Mouse (Mus musculus): Measurements from ENCODE around the gene Gtf3c2. TPM values are rescaled to one million over a fixed set of nuclear protein-coding genes. Genes with fewer than 3 reads are reported as not detected.
"Not testable (repeated sequence)": the region's sequence is repeated elsewhere in the genome, so short reads cannot be mapped to it uniquely, and the experiment has no call there.

Gene Gtf3c2
- total and polyA plus RNA-seq, 2 experiments from 2014 or later, result 46.4 to 49.0 TPM

DNA sequence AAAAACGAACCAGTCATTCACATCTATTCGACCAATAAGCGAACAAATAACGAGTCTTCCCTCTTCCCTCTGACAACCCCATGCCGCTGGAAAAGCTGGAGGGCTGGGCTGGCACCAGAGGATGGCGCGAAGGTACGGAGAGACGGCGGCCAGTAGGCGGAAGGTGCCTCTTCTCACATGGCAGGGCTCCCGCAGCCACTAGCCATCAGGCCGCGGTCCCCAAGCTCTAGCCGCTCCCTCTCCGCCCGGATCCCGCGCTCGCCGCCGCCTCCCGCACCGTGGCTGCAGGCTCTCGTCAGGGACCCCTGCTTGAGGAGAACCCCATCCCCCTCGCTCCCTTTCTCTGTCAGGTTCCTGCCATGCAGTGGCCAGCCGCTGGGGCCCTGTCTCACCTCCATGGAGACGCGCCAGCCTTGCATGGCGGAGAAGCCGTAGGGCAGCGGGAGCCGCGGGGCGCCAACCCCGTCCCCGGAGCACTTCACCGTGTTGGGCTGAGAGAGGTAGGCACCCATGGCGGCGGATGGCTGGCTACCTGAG, 40.0 kb upstream of the Gtf3c2 start:
- no peak; the same call in 1 of the 2 replicates for TF ChIP-seq CTCF (IDR thresholded peaks at IDR 0.05)
- WGBS, result under 1% methylated on average over 30 of the region's 40 CpGs
- Histone ChIP-seq H3K9me3 (ENCODE audit: low read length) (no peaks in the 10 kb centered on the region), H3K36me3 (ENCODE audit: insufficient read depth, low read length) (no peaks in the 10 kb centered on the region), H3K4me2 (ENCODE audit: low read depth, low read length, poor library complexity, severe bottlenecking) (peak overlapping the region; percentile 78), H3K4me3 (ENCODE audit: low read depth, low read length) (peak overlapping the region; percentile 98), H3K4me1 (ENCODE audit: insufficient read depth, low read length) (no peaks in the 10 kb centered on the region), H3K9ac (replicated peaks; ENCODE audit: low read length, poor library complexity, severe bottlenecking) (peak overlapping the region; percentile 90), H3K27ac (ENCODE audit: low read depth, low read length) (peak overlapping the region; percentile 96), H3K27me3 (ENCODE audit: insufficient read depth, low read length) (no peaks in the 10 kb centered on the region)
- DNase-seq (ENCODE audit: low spot score), result peak; percentile 61
- peak; percentile 71 for ATAC-seq (ENCODE audit: low FRiP score)

DNA sequence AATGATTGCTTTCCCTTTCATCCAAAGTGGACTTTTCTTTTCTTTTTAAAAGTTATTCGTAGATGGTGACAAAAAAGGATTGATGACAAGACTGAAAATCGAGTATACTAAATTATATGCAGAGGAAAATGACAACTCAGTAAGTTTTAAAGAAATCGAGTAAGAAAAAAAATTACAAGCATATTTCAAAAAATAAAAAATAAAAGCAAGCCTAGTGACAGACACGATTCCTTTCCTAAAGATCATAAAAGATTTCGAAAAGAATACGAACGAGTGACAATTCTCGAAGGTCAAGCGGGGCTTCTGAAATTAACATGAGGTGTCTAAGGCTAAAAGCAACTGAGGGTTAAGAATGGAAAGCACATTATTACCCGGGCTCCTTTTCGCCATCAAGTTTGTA, 39.5 kb upstream of the Gtf3c2 start:
- Histone ChIP-seq H3K4me2 (ENCODE audit: low read depth, low read length, poor library complexity, severe bottlenecking) (peak overlapping the region; percentile 78), H3K27me3 (ENCODE audit: insufficient read depth, low read length) (no peaks in the 10 kb centered on the region), H3K9ac (replicated peaks; ENCODE audit: low read length, poor library complexity, severe bottlenecking) (peak overlapping the region; percentile 90), H3K4me1 (ENCODE audit: insufficient read depth, low read length) (no peaks in the 10 kb centered on the region), H3K4me3 (ENCODE audit: low read depth, low read length) (peak overlapping the region; percentile 98), H3K27ac (ENCODE audit: low read depth, low read length) (peak overlapping the region; percentile 96), H3K9me3 (ENCODE audit: low read length) (no peaks in the 10 kb centered on the region), H3K36me3 (ENCODE audit: insufficient read depth, low read length) (no peaks in the 10 kb centered on the region)
- no peak for TF ChIP-seq CTCF (IDR thresholded peaks at IDR 0.05)
- WGBS, result 2% methylated on average over 11 of the region's 11 CpGs
- ATAC-seq (ENCODE audit: low FRiP score), result no peak
- DNase-seq (ENCODE audit: low spot score), result no peak

DNA sequence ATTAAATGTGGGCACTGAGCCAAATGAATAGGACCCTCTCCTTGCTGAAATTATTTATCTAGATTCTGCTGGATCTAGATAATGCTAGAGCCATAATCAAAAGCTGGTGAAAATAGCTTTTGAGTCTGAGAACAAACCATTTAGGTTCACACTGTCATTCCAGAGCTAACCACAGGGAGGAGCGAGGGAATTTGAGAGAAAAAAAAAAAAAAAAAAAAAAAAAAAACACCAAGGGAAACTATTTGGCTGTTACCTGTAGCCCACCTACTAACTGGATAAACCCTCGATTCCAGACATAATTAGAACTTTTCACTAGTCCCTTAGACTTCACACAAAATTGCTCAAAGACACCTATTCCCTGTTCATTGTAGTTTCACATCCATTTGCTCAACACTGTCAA, 39.1 kb upstream of the Gtf3c2 start:
- H3K9me3 ChIP-seq (ENCODE audit: low read length), result no peaks in the 10 kb centered on the region
- no peak overlapping the region for H3K27ac ChIP-seq (ENCODE audit: low read depth, low read length)
- ATAC-seq (ENCODE audit: low FRiP score), result no peak
- H3K9ac ChIP-seq (replicated peaks; ENCODE audit: low read length, poor library complexity, severe bottlenecking), result peak overlapping the region; percentile 39; the same call in 1 of the 2 replicates
- peak overlapping the region; percentile 98 for H3K4me3 ChIP-seq (ENCODE audit: low read depth, low read length)
- 1% methylated on average over 2 of the region's 2 CpGs for WGBS
- H3K27me3 ChIP-seq (ENCODE audit: insufficient read depth, low read length), result no peaks in the 10 kb centered on the region
- peak; percentile 66 for TF ChIP-seq CTCF (IDR thresholded peaks at IDR 0.05)
- no peaks in the 10 kb centered on the region for H3K4me1 ChIP-seq (ENCODE audit: insufficient read depth, low read length)
- peak overlapping the region; percentile 78 for H3K4me2 ChIP-seq (ENCODE audit: low read depth, low read length, poor library complexity, severe bottlenecking)
- H3K36me3 ChIP-seq (ENCODE audit: insufficient read depth, low read length), result no peaks in the 10 kb centered on the region
- DNase-seq (ENCODE audit: low spot score), result peak; percentile 46

DNA sequence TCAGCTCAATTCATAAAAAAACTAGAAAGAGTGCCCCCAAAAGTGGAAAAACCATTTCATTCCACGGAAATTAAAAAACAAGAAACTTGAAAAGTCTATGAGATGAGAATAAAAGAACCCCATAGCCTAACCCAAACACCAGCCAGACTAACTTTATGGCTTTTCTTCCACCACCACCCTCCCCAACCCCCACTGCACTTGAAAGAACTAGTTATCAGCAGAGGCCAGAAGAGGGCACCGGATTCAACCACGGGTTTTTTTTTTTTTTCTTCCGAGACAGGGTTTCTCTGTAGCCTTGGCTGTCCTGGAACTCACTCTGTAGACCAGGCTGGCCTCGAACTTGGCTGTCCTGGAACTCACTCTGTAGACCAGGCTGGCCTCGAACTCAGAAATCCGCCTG, 38.4 kb upstream of the Gtf3c2 start:
- H3K9ac ChIP-seq (replicated peaks; ENCODE audit: low read length, poor library complexity, severe bottlenecking), result no peak overlapping the region
- 67% methylated on average over 7 of the region's 7 CpGs for WGBS
- H3K27me3 ChIP-seq (ENCODE audit: insufficient read depth, low read length), result no peaks in the 10 kb centered on the region
- ATAC-seq (ENCODE audit: low FRiP score) (no peak), DNase-seq (ENCODE audit: low spot score) (no peak)
- H3K36me3 ChIP-seq (ENCODE audit: insufficient read depth, low read length), result no peaks in the 10 kb centered on the region
- no peak overlapping the region for H3K4me3 ChIP-seq (ENCODE audit: low read depth, low read length)
- no peaks in the 10 kb centered on the region for H3K9me3 ChIP-seq (ENCODE audit: low read length)
- no peak overlapping the region for H3K27ac ChIP-seq (ENCODE audit: low read depth, low read length)
- no peak; the same call in 1 of the 2 replicates for TF ChIP-seq CTCF (IDR thresholded peaks at IDR 0.05)
- H3K4me1 ChIP-seq (ENCODE audit: insufficient read depth, low read length), result no peaks in the 10 kb centered on the region
- H3K4me2 ChIP-seq (ENCODE audit: low read depth, low read length, poor library complexity, severe bottlenecking), result no peak overlapping the region

DNA sequence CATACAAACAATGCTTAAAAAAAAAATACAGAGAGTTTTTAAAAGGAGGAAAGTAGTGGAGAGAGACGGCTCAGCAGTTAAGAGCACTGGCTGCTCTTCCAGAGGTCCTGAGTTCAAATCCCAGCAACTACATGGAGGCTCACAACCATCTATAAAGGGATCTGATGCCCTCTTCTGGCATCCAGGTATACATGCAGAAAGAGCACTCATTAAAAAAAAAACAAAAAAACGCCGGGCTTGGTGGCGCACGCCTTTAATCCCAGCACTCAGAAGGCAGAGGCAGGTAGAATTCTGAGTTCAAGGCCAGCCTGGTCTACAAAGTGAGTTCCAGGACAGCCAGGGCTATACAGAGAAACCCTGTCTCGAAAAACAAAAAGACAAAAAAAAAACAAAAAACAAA, 36.6 kb upstream of the Gtf3c2 start:
- 95% methylated on average over 6 of the region's 6 CpGs for WGBS
- not testable (repeated sequence) for H3K27ac ChIP-seq (ENCODE audit: low read depth, low read length); H3K9ac ChIP-seq (replicated peaks; ENCODE audit: low read length, poor library complexity, severe bottlenecking); H3K4me1 ChIP-seq (ENCODE audit: insufficient read depth, low read length); H3K4me2 ChIP-seq (ENCODE audit: low read depth, low read length, poor library complexity, severe bottlenecking); ATAC-seq (ENCODE audit: low FRiP score); H3K27me3 ChIP-seq (ENCODE audit: insufficient read depth, low read length); H3K9me3 ChIP-seq (ENCODE audit: low read length); H3K36me3 ChIP-seq (ENCODE audit: insufficient read depth, low read length); DNase-seq (ENCODE audit: low spot score); H3K4me3 ChIP-seq (ENCODE audit: low read depth, low read length)

DNA sequence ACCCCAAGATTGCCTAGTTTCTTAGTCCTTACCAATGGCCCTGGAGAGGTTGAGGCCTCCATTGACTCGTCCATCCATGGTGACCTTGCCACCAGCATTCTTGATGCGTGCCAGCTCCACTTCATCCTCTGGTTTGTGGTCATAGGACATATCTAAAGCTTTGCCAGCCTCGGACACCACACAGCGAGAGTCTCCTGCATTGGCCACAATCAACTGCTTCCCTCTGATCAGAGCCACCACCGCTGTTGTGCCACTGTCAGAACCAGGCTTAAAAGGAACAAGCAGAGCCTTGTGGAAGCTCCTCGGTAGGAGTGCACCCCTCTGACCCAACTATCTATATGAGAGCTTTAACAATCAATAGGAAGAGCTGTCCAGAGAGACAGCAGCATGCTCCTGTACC, 24.5 kb upstream of the Gtf3c2 start:
- Histone ChIP-seq H3K9ac (replicated peaks; ENCODE audit: low read length, poor library complexity, severe bottlenecking) (no peak overlapping the region), H3K9me3 (ENCODE audit: low read length) (peaks cover 5% of the 10 kb centered on the region), H3K4me3 (ENCODE audit: low read depth, low read length) (no peak overlapping the region), H3K36me3 (ENCODE audit: insufficient read depth, low read length) (peaks cover 50% of the 10 kb centered on the region), H3K4me2 (ENCODE audit: low read depth, low read length, poor library complexity, severe bottlenecking) (no peak overlapping the region), H3K27ac (ENCODE audit: low read depth, low read length) (no peak overlapping the region), H3K27me3 (ENCODE audit: insufficient read depth, low read length) (no peaks in the 10 kb centered on the region), H3K4me1 (ENCODE audit: insufficient read depth, low read length) (peaks cover 3% of the 10 kb centered on the region; the same call in 1 of the 2 replicates)
- ATAC-seq (ENCODE audit: low FRiP score) (no peak), DNase-seq (ENCODE audit: low spot score) (no peak)
- 94% methylated on average over 6 of the region's 6 CpGs for WGBS
- no peak for TF ChIP-seq CTCF (IDR thresholded peaks at IDR 0.05)

All from midbrain, postnatal 0 days (tissue).